Mouse (Mus musculus) adrenal gland (tissue): ENCODE data around the gene Ccnd3.

ENCODE experiments used
- intact Hi-C: fragments of 180-260 bp; cut with DNase I; formaldehyde crosslinking; loops from one replicate; pipeline ENCODE4 v1.15.1; 2025

Ccnd3 gene

DNA sequence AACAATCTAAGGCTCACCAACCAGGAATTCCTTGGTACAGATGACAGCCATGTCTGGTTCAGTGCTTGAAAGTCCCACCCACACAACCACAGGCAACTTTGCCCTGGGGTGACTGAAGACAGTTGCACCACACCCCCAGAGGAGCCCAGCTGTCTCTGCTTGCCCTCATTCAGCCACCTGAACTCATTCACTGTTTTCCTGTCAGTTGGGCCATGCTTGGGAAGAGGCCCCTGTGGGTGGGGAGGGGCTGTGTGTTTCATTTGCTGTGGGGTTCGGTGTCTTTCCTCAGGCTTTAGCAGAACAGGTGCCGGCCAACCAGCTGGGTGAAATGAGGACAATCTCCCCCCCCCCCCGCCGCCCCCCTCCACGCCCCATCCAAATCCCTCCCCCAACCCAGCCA lies 37.2 kb downstream of the Ccnd3 start:
- intact Hi-C loops = loop anchor here (10.0 kb wide), 1 partner anchor 53 kb away; no protein-coding TSS in a partner anchor

DNA sequence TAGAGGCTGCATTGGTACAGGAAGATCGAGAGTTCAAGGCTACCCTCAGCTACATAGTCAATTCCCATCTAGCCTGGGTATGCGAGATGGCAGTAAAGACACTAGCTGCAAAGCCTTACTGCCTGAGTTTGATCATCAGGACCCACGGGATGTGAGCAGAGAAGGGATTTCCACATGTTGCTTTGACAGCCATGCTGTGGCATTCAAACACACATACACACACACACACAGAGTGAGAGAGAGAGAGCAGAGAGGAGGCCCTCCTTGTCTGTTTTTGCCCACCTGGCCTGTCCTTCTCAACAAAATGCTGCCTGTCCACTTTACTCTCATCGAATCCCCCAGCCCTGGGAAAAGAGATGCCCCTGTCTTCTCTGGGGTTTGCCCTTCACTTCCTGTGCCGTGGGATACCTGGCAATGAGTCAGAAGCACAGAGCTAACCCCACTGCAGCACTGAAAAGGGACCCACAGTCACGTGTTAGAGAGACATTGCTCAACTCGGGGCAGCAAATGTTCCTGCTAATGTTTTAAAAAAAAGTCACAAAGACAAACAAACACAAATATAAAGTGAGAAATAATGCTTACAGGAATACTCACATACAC lies 38.3 kb downstream of the Ccnd3 start:
- intact Hi-C loops = loop anchor here (10.0 kb wide), 1 partner anchor 52 kb away; no protein-coding TSS in a partner anchor

DNA sequence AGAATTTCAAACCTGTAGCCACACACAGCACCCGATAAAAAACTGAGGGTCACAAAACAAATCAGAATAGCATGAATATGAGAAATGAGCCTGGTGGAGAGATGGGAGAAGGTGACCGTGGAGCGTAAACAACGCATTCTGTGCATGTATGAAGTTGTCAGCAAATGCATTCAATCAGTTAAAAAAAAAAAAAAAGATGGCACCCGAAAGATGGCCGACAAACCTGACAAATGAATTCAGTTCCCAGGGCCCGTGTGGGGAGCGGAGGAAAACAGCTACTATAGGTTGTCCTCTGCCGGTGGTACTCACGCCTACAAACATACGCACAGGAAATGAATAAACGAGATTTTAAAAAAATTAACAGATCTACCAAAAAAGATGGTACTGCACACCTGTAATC lies 40.3 kb downstream of the Ccnd3 start:
- intact Hi-C loops = loop anchor here (10.0 kb wide), 1 partner anchor 50 kb away; no protein-coding TSS in a partner anchor

DNA sequence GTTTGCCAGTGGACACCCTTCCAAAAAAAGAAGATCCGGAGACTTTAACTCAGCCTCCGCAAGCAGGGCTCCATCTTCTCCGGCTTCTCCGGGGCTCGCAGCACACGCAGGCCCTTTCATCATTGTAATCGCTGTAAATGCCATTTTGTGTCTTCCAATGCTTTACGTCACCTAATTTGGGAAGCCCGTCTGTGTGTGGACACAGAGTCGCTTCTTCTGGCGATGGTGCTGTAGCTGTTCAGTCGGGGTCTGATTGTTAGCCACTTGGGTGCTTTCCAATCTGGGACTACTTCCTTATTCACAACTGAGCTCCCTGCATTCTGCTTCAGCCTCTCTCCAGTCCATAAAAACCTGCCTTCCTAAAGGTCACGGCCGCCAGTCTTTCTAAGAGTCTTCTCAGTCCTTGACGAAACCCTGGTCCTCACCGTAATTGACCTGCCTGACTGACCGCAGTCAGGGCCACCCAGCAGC lies 41.0 kb downstream of the Ccnd3 start:
- intact Hi-C loops = loop anchor here (10.0 kb wide), 1 partner anchor 49 kb away; no protein-coding TSS in a partner anchor

DNA sequence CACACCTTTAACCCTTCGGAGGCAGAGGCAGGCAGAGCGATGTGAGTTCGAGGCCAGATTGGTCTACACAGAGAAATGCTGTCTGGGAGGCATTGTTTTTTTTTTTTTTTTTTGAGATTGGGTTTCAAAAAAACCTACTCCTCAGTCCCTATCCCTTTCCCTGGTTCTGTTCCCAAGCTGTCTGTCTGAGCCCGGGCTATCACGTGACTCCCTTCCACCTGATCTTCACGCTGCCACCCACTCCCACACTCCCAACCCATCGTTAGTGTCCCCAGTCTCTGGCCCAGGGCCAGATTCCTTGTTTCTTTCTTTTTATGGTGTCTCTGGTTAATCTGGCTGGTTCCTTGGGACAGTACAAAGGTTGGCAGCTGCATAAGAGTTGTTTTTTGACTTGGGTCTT lies 46.2 kb downstream of the Ccnd3 start:
- intact Hi-C loops = no loop called here

DNA sequence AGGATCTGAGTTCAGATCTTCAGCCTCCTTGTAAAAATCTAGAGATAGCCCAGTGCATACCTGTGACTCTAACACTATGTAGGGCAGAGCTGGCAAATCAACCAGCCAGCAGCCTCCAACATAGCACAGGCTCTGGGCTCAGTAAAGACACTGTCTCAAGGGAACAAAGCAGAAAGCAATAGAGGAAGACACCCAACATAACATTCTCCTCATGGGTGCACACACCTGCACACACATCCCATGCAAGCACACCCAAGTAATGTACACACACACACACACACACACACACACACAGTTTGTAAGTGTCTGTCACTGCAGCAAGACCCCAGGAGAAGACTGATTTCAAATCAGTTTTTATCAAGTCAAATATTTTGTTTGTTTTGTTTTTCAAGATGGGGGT lies 48.1 kb downstream of the Ccnd3 start:
- intact Hi-C loops = no loop called here

DNA sequence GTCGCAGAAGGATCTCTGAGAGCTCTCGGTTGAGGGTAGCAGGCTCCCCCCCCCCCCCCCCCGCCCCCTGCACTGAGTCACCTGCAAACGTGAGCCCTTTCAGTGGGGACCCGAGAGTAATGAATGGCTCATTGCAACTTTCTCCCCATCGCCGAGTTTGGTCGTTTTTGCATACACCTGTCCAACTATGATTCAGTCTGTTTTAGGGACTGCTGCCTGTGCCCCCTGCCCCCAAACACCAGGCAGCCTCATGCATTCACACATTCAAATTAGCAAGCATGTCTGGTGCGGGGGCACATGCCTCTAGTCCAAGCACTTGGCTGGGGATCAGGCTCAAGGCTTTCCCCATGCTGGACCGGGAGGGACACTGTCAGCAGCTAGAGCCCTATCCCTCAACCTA lies 49.8 kb downstream of the Ccnd3 start:
- intact Hi-C loops = no loop called here

DNA sequence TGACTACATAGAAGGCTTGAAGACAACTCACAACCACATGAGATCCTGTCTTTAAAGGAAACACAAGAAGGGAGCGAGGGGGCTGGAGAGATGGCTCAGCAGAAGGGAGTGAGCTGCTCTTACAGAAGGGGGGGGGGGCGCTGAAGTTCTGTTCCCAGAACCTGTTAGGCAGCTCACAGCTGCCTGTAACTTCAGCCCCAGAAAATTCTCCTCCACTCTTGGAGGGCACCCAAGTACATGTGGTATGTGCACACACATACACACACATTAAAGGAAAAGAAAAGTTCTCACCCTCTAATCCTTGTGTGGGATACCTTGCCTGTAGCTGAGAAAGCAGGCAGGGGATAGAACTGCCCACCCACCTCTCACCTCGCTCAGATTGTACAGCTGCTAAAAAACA lies 52.3 kb downstream of the Ccnd3 start:
- intact Hi-C loops = no loop called here

DNA sequence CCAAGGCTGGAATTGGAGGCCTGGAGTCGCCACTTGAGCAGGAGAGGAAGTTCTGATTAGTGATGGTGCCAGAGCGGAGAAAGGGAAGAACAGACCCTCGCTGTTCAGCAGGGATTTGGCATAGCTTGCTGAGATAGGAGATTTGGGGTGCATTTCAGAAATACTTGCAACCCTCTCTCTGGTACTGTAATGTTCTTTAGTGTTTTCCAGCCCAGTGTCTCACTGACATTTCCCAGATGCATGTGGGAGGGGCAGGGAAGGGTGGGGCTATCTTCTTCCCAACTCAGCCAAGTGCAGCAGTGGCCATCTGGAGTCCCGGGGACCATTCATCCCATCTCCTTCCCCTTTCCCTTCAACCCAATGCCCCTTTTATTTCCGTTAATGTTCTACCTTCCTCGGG lies 54.9 kb downstream of the Ccnd3 start:
- intact Hi-C loops = no loop called here

DNA sequence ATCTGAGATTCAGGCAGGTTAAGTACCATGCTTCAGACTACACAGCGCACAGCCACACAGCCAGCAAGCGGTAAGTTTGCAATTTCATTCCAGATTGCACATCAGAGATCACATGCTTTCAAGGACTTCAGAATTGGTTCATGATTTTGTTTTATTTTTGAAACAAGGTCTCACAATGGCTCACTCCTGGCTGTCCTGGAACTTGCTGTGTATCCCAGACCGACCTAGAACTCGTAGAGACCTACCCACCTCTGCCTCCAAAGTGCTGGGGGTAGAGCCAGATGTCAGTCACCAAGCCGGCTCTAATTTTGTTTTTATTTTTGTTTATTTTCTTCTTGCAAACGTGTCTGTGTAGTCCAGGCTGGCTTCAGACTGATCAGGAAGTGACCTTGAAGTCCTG lies 58.0 kb downstream of the Ccnd3 start:
- intact Hi-C loops = no loop called here

DNA sequence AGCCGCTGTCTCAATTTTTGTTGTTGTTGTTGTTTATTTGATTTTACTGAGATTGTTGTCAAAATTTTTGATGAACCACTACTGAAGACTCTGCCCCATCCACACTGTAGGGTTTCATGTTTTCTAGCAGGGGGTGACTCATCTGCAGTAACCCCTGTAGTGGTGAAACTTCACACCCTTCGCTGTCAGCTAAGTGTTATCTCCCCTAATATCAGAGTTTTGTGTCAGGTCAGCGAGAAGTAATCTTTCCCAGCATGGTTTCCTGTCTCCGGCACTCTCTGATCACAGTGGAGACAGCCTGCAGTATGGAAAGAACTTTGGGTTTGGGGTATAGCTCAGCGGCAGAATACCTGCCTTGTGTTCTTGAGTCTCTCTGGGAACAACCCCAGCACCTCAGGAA lies 59.8 kb downstream of the Ccnd3 start:
- intact Hi-C loops = no loop called here

DNA sequence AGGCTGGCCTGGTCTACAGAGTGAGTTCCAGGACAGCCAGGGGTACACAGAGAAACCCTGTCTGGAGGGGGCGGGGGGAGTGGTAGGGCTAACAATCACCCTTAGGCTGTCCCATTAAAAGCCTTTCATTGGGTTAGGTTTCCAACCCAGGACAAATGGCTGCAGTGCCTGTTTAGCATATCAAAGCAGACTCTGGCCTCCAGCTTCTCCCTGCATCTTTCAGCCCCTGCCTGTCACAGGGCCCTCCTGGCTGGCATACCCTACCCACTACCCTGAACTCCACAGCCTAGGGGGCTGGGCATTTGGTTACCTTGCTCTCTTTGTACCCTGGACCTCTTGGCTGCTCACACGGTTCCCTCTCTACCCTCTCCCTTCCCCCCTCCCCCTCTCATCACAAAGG lies 61.3 kb downstream of the Ccnd3 start:
- intact Hi-C loops = no loop called here

DNA sequence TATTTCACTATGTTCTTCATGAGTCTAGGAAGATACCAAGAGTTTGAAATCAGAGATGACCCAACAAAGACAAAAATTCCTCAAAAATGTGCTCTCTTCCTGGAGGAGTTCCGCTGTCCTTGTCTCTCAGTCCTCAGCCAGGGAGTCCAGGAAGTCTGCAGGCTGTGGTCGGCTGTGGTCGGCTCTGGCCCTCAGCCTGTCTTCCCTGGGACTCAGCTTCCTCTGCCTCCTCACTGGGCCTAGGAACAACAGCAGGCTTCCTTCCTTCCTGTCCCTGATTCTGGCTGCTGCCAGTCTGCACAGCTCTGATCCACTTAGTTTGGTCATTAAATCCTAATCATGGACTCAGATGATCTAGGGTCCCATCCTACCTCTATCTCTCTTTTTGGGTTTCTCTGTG lies 62.4 kb downstream of the Ccnd3 start:
- intact Hi-C loops = no loop called here

DNA sequence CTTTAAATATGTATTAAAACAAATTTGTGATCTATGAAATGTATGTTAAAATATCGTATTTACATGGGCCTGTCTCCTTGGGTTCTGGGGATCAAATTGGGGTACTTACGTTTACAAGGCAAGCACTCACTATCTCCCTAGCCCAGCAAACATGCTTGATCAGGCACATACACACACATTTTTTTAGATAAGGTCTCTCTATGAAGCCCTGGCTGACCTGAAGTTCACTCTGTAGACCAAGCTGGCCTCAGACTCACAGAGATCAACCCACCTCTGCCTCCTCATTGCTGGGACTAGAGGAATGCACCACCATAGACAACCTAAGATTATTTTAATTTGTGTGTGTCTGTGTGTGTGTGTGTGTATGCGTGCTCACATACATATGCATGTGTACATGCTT lies 63.5 kb downstream of the Ccnd3 start:
- intact Hi-C loops = no loop called here

DNA sequence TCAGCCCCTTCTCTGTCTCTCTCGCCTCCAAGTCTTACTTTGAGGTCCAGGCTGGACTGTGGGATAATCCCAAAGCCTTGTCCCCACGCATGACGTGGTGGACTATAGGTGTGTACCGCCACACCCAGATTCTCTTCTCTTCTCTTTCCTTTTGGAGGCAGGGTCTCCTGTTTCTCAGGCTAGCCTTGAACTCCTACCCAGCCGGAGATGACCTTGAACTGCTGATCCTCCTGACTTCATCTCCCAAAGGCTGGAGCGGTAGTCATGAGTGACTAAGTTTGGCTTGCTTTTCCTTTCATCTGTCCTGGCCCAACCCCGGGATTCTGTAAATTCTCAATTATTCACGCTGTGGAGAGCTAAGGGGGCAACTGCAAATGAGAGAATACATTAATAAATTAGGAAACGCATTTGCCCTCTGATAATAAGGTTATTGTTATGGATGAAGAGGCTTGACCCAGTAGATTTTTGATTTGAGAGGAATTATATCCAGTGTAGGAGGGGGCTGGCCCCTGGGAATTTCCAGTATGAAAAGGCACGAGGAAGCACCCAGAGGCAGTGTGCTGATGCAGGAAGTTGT lies 64.2 kb downstream of the Ccnd3 start:
- intact Hi-C loops = no loop called here

DNA sequence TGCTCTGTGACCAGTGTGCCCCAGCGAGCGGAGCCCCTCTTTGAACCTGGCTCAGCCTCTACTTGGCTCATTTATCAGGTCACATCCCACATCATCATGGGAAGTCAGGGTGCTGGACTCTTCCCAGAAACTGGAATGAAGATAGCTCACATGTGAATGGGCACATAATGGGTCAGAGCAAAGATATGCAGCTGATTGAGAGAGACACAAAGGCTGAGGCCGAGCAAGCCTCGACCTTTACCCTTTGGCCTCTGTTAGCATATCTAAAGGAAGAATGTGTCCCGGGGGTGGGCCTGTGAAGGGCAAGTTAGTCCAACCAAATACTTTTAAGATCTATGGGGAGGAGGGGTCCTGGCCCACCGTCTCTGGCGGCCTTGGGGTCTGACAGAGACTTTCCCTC lies 66.8 kb downstream of the Ccnd3 start:
- intact Hi-C loops = no loop called here

DNA sequence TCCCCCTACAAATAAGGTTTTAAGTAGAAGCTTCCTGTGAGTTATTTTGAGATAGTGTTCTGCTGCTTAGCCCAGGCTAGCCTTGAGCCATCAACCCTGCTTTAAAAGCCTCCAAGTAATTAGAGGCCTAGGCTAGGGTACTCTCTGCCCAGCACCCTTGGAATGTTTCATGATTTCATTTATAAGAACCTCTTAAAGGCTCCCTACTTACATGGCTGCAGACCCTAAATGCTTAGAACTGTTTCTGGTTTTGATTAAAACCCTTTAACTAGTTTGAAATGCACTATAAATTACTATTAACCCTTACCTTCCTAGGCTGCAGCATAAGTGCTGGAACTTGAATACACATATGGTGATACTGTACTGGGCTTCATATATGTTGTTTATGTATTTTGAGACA lies 67.6 kb downstream of the Ccnd3 start:
- intact Hi-C loops = no loop called here

DNA sequence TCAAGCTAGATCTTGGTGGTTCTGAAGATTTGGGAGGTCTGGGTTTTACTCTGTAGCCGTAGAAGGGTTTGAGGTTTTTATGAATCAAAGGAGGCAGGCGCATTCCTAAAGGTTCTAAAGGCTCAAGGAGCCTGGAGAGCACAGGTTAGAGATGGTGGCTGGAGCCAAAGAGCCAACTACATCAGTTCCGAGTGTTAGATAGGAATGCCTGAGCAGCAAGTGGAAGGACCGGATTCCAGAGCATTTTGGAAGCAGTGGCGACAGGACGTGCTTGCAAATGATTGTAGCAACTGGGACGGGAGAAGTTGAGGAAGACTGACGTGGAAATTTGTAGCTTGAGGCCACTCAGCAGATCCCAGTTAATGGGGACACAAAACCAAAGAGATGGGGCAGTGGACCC lies 69.2 kb downstream of the Ccnd3 start:
- intact Hi-C loops = no loop called here

DNA sequence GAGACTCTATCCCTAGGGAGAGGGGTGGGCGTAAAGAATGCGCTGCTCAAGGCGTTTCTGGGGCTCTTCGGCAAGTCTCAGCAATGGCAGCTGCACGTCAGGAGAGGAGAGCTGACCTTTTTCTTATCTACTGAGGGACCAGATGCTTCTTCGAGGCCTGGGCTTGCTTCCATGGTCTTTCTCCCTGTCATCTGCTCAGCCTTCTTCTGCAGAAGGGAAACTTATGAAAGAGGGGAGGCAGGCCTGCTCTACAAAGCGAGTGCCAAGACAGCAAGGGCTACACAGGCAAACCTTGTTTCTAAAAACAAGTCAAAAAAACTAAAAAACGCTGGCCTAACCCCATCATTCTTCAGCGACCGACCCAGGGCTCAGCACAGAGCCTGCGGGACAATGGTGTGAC lies 70.0 kb downstream of the Ccnd3 start:
- intact Hi-C loops = no loop called here

DNA sequence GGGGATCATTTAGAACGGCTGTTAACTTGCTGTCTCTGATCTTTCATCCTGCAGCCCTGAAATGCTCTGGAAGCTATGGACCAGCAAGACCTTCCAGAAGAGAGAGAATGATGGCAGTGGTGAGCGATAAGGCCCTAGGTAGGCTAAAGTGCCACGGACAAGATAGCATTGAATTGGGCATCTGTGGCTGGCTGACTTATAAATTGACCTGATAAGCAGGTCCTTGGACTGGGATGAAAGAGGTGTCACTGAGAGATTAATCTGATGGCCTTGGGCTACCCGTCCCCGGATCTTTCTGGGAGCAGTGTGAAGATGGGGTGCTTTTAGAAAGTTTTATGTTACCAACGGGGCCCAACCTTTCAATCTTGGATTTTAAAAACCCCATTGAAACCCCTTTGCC lies 73.8 kb downstream of the Ccnd3 start:
- intact Hi-C loops = no loop called here

DNA sequence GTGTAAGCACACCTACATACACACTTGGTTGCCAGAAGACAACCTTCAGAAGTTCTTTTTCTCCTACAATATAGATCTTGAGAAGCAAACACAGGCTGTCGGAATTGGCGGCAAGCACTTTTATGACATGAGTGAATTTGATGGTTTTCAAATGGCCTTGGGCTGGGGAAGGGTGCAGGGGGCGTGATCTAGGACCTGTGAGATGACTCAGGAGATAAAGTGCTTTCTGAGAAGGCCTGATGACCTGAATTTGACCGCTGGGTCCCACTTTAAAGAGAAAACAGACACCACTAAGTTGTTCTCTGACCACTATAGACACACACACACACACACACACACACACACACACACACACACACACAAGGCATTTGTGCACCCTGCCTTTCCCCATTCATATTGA lies 76.1 kb downstream of the Ccnd3 start:
- intact Hi-C loops = no loop called here

DNA sequence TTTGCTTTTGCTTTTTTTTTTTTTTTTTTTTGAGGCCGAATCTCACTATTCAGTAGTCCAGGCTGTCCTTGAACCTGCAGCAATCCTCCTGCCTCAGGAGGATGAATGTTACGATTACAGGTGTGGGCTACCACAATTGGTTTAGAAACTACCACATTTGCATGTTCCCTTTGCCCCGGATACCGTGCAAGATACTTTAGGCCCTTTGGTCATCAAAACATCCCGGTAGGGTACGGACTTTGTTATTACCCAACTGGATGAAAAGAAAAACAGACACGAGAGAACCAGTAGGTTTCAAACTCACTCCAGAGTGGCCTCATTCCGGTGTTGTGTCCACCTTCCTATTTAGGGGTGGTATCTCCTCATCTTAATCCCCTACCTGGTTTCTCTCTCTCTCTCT lies 83.7 kb downstream of the Ccnd3 start:
- intact Hi-C loops = no loop called here

DNA sequence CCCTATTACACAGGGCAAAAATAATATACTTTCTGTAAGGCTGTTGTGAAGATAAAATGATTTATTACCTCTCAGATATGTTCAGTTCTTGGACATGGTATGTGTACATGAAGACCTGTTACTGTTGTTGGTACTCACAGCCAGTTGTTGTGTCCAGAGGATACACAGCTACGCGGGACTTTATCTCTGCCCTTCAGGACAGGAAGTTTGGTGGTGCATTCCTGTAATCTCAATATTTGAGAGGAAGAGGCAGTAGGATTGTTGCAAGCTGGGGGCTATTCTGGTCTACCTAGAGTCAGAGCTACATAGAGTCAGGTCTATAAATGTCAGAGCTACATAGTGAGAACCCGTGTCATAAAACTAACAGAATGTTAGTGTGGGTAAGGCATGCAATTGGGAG lies 86.2 kb downstream of the Ccnd3 start:
- intact Hi-C loops = loop anchor here (10.0 kb wide), 1 partner anchor 46 kb away; no protein-coding TSS in a partner anchor
